ENCODE assay signal across 8 mouse cellular contexts in the genomic region with DNA sequence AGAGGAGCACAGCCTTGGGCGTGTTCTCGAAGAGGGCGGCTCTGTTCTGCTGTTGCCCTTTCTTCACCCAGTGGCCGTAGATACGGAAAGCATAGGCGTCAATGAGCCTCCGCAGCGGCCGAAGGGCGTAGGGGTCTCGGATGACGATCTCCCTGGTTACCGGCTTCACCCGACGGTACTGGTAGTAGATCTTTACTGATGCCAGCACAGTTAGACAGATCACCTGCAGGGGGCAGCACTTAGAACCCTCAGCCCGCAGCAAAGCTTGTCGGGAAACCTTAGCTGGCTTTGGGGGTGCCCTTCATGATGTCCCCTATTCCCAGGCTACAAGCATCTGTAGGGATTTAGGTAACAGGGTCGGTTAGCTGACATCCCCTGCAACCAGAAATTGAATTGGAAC. TPM values are rescaled to one million over a fixed set of nuclear protein-coding genes. Genes with fewer than 3 reads are reported as not detected.
A peak's percentile ranks its signal among the peaks of the same experiment; 100 is the strongest.
DNase-seq lines count a peak whose midpoint lies in the region; ATAC-seq and TF ChIP-seq lines count a peak whose summit lies in the region.

No protein-coding gene starts in this region.

- H3K4me2 ChIP-seq in forebrain, embryonic 14.5 days (ENCODE audit: low read length): no peak overlapping the region
- H3K4me2 ChIP-seq in intestine, embryonic 15.5 days (replicated peaks): 0 out of 2 replicates have a peak overlapping the region, but pooled peaks have one; percentile 14
- H3K4me2 ChIP-seq in limb, embryonic 11.5 days (ENCODE audit: low read depth, severe bottlenecking): no peak overlapping the region

- H3K9ac ChIP-seq in forebrain, embryonic 14.5 days (ENCODE audit: low read length): no peak overlapping the region
- H3K9ac ChIP-seq in intestine, embryonic 15.5 days: no peak overlapping the region
- H3K9ac ChIP-seq in limb, embryonic 11.5 days (ENCODE audit: low read length): no peak overlapping the region

- intact Hi-C loops in left cerebral cortex, adult 2 months (cut with DNase I): loop anchor here (2.0 kb wide), 1 partner anchor 16 kb away; no protein-coding TSS in a partner anchor

- no peaks in the 10 kb centered on the region for H3K4me1 ChIP-seq in forebrain, embryonic 14.5 days (ENCODE audit: control insufficient read depth, insufficient read depth, low read length)
- no peaks in the 10 kb centered on the region for H3K4me1 ChIP-seq in intestine, embryonic 15.5 days (replicated peaks)
- 0 out of 2 replicates have a peak, but pooled peaks cover 3% of the 10 kb centered on the region for H3K4me1 ChIP-seq in limb, embryonic 11.5 days (ENCODE audit: control insufficient read depth, insufficient read depth, low read length)

- H3K27ac ChIP-seq in left cerebral cortex, adult 2 months: no peak overlapping the region
- no peak overlapping the region for H3K27ac ChIP-seq in forebrain, embryonic 14.5 days (ENCODE audit: low read depth, low read length)
- no peak overlapping the region for H3K27ac ChIP-seq in intestine, embryonic 15.5 days
- H3K27ac ChIP-seq in limb, embryonic 11.5 days (replicated peaks; ENCODE audit: low read depth, low read length): no peak overlapping the region

- DNase-seq in left cerebral cortex, adult 2 months (ENCODE audit: extremely low spot score in 1 of 2, low spot score in 2 of 2): peak; percentile 28 to 45
- no peak for DNase-seq in left cerebral cortex, adult 11 months (ENCODE audit: low spot score)
- peak; percentile 71 for DNase-seq in adrenal gland, postnatal 10 days
- peak; percentile 34 for DNase-seq in forebrain, embryonic 14.5 days (ENCODE audit: low spot score)
- peak; percentile 60 for DNase-seq in limb, embryonic 11.5 days (ENCODE audit: low spot score)
- DNase-seq in thymus, postnatal 4 days: peak; percentile 77

- WGBS in forebrain, embryonic 14.5 days: 17% methylated on average over 18 of the region's 18 CpGs
- 14% methylated on average over 18 of the region's 18 CpGs for WGBS in intestine, embryonic 15.5 days
- WGBS in limb, embryonic 11.5 days: 7% methylated on average over 18 of the region's 18 CpGs

- H3K27me3 ChIP-seq in forebrain, embryonic 14.5 days (replicated peaks; ENCODE audit: control insufficient read depth, insufficient read depth, low read length): no peaks in the 10 kb centered on the region
- H3K27me3 ChIP-seq in intestine, embryonic 15.5 days (replicated peaks): no peaks in the 10 kb centered on the region
- no peaks in the 10 kb centered on the region for H3K27me3 ChIP-seq in limb, embryonic 11.5 days (ENCODE audit: control insufficient read depth, insufficient read depth, low read length)

- no peak for ATAC-seq in forebrain, embryonic 14.5 days
- ATAC-seq in intestine, embryonic 15.5 days: peak; percentile 15; the same call in 1 of the 2 replicates
- ATAC-seq in limb, embryonic 11.5 days (ENCODE audit: insufficient number of reproducible peaks, low FRiP score, low TSS enrichment, low read depth): no peak
- ATAC-seq in monocyte, adult 5-6 weeks (replicated peaks; ENCODE audit: insufficient number of reproducible peaks, low FRiP score, low TSS enrichment, poor library complexity, severe bottlenecking): peak; percentile 35; the same call in 1 of the 2 replicates

- peaks cover 24% of the 10 kb centered on the region for H3K36me3 ChIP-seq in forebrain, embryonic 14.5 days (ENCODE audit: control insufficient read depth, insufficient read depth, low read length)
- H3K36me3 ChIP-seq in intestine, embryonic 15.5 days: 0 out of 2 replicates have a peak, but pooled peaks cover 8% of the 10 kb centered on the region
- H3K36me3 ChIP-seq in limb, embryonic 11.5 days (ENCODE audit: control insufficient read depth, insufficient read depth, low read length): peaks cover 8% of the 10 kb centered on the region; the same call in 1 of the 2 replicates

- H3K4me3 ChIP-seq in left cerebral cortex, adult 2 months: no peak overlapping the region
- H3K4me3 ChIP-seq in forebrain, embryonic 14.5 days (ENCODE audit: low read depth, low read length): no peak overlapping the region
- H3K4me3 ChIP-seq in intestine, embryonic 15.5 days (replicated peaks): no peak overlapping the region
- H3K4me3 ChIP-seq in limb, embryonic 11.5 days (ENCODE audit: low read depth, low read length): no peak overlapping the region

- peak; percentile 67 for TF ChIP-seq CTCF in left cerebral cortex, adult 2 months (IDR thresholded peaks at IDR 0.05)

- H3K9me3 ChIP-seq in forebrain, embryonic 14.5 days (replicated peaks; ENCODE audit: control insufficient read depth, low read length): no peaks in the 10 kb centered on the region
- H3K9me3 ChIP-seq in intestine, embryonic 15.5 days: no peaks in the 10 kb centered on the region
- H3K9me3 ChIP-seq in limb, embryonic 11.5 days (ENCODE audit: control insufficient read depth, low read length): no peaks in the 10 kb centered on the region

RNA-seq across cellular contexts. Expression of gene Sumf2, which starts 17.7 kb away (rescaled TPM):
- 10 to 100 TPM; 20.2 to 20.8 TPM for total RNA-seq in left cerebral cortex, adult 2 months (2021)
- total RNA-seq in adrenal gland, postnatal 10 days (2021): 10 to 100 TPM; 40.9 to 42.5 TPM
- 22.1 and 25.9 TPM in 2 replicates for polyA plus RNA-seq in forebrain, embryonic 14.5 days (2014; fragmentation: Nextera tagmentation; extraction: Ambion mirVana)
- polyA plus RNA-seq in intestine, embryonic 15.5 days (2015; fragmentation: Nextera tagmentation; extraction: Ambion mirVana): 36.0 and 48.1 TPM in 2 replicates
- polyA plus RNA-seq in limb, embryonic 11.5 days (2014; fragmentation: Nextera tagmentation; extraction: Ambion mirVana): 51.9 and 52.9 TPM in 2 replicates
- 3.8 to 13.7 TPM (median 6.4 TPM) in 3 replicates for total RNA-seq in monocyte, adult 5-6 weeks (2017)

RNA-seq across cellular contexts. Expression of gene Chchd2, which starts 22.8 kb away (rescaled TPM):
- 100 to 1,000 TPM; 429 to 443 TPM for total RNA-seq in left cerebral cortex, adult 2 months (2021)
- 1,000 to 10,000 TPM in 1 of 2 experiments, 100 to 1,000 TPM in 1; 975 to 1,063 TPM for total RNA-seq in adrenal gland, postnatal 10 days (2021)
- 1,049 and 1,237 TPM in 2 replicates for polyA plus RNA-seq in forebrain, embryonic 14.5 days (2014; fragmentation: Nextera tagmentation; extraction: Ambion mirVana)
- 990 and 1,082 TPM in 2 replicates for polyA plus RNA-seq in intestine, embryonic 15.5 days (2015; fragmentation: Nextera tagmentation; extraction: Ambion mirVana)
- polyA plus RNA-seq in limb, embryonic 11.5 days (2014; fragmentation: Nextera tagmentation; extraction: Ambion mirVana): 1,116 and 1,187 TPM in 2 replicates
- 183 to 342 TPM (median 299 TPM) in 3 replicates for total RNA-seq in monocyte, adult 5-6 weeks (2017)

RNA-seq across cellular contexts. Expression of gene Zbed5, which starts 31.1 kb away (rescaled TPM):
- 1 to 10 TPM; 4.9 to 6.2 TPM for total RNA-seq in left cerebral cortex, adult 2 months (2021)
- total RNA-seq in adrenal gland, postnatal 10 days (2021): 1 to 10 TPM; 2.8 to 3.6 TPM
- polyA plus RNA-seq in forebrain, embryonic 14.5 days (2014; fragmentation: Nextera tagmentation; extraction: Ambion mirVana): 14.9 and 22.3 TPM in 2 replicates
- 2.4 and 3.2 TPM in 2 replicates for polyA plus RNA-seq in intestine, embryonic 15.5 days (2015; fragmentation: Nextera tagmentation; extraction: Ambion mirVana)
- polyA plus RNA-seq in limb, embryonic 11.5 days (2014; fragmentation: Nextera tagmentation; extraction: Ambion mirVana): 12.2 and 13.5 TPM in 2 replicates
- total RNA-seq in monocyte, adult 5-6 weeks (2017): 0.68 to 2.2 TPM in 2 of 3 replicates, not detected in the other

RNA-seq across cellular contexts. Expression of gene Phkg1, which starts 33.9 kb away (rescaled TPM):
- total RNA-seq in left cerebral cortex, adult 2 months (2021): 10 to 100 TPM; 14.5 to 16.8 TPM
- total RNA-seq in adrenal gland, postnatal 10 days (2021): 1 to 10 TPM; 3.2 to 8.0 TPM
- polyA plus RNA-seq in forebrain, embryonic 14.5 days (2014; fragmentation: Nextera tagmentation; extraction: Ambion mirVana): 0.09 and 0.11 TPM in 2 replicates
- polyA plus RNA-seq in intestine, embryonic 15.5 days (2015; fragmentation: Nextera tagmentation; extraction: Ambion mirVana): 0.08 and 0.16 TPM in 2 replicates
- polyA plus RNA-seq in limb, embryonic 11.5 days (2014; fragmentation: Nextera tagmentation; extraction: Ambion mirVana): 0.07 and 0.13 TPM in 2 replicates
- 0.75 TPM in 1 of 3 replicates, not detected in the others for total RNA-seq in monocyte, adult 5-6 weeks (2017)

RNA-seq across cellular contexts. Expression of gene Nupr1l, which starts 43.9 kb away (rescaled TPM):
- 1 to 10 TPM in 1 of 2 experiments, under 1 TPM in 1; 0.61 to 3.1 TPM for total RNA-seq in left cerebral cortex, adult 2 months (2021)
- 1 to 10 TPM; 4.0 to 5.8 TPM for total RNA-seq in adrenal gland, postnatal 10 days (2021)
- polyA plus RNA-seq in forebrain, embryonic 14.5 days (2014; fragmentation: Nextera tagmentation; extraction: Ambion mirVana): 3.8 and 5.6 TPM in 2 replicates
- polyA plus RNA-seq in intestine, embryonic 15.5 days (2015; fragmentation: Nextera tagmentation; extraction: Ambion mirVana): 1.8 and 1.9 TPM in 2 replicates
- polyA plus RNA-seq in limb, embryonic 11.5 days (2014; fragmentation: Nextera tagmentation; extraction: Ambion mirVana): 4.9 and 5.4 TPM in 2 replicates
- 0.48 to 4.0 TPM (median 1.9 TPM) in 3 replicates for total RNA-seq in monocyte, adult 5-6 weeks (2017)

Comparison
In these comparisons a context has a peak if more than half of its experiments do, and no peak if none do; other contexts are left out.
1. ATAC-seq: peak in intestine, embryonic 15.5 days (single experiment) and monocyte, adult 5-6 weeks (single experiment); none in forebrain, embryonic 14.5 days (single experiment) and limb, embryonic 11.5 days (single experiment).